In the genomic region with DNA sequence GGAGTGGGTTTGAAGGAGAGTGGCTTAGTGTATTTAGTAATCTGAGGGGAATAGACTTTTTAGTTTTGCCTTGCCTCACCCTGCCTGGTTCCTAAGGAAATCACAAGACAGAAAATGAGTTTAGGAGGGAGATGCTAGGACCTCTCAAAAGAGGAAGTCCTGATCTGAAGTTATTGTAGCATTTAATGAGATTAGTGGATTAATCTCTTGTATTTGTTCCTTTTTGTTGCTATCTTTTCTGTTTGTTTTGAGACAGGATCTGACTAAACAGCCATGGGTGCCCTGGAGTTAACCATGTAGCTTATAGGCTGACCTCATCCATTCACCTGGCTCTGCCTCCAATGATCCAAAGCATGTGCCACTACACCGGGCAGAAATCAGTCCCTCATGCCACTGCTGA, we compare ENCODE assay signal across 19 mouse cellular contexts. TPM values are rescaled to one million over a fixed set of nuclear protein-coding genes. Genes with fewer than 3 reads are reported as not detected.
"Had no signal": no experiment of that assay in that cellular context is flagged by ENCODE, and none has a peak within 500 bp of the region (broad histone marks: within the 10 kb centered on the region; RNA-seq: fewer than 3 reads in every experiment).

No protein-coding gene starts in this region.

- DNase-seq: kidney, adult 18-20 months; kidney, postnatal 4 days; left cerebral cortex, postnatal 4 days; lung, embryonic 14.5 days; retina, postnatal 1 day; right cerebral cortex, postnatal 25 days; spleen, adult 18-20 months; thymus, adult 18-20 months; thymus, postnatal 36 days had no signal

- H3K4me2 ChIP-seq: limb, embryonic 12.5 days; limb, embryonic 15.5 days; lung, embryonic 14.5 days; midbrain, embryonic 13.5 days; neural tube, embryonic 13.5 days had no signal

- H3K4me3 ChIP-seq: limb, embryonic 12.5 days; limb, embryonic 15.5 days; megakaryocyte, embryonic 14.5 days; midbrain, embryonic 10.5 days; midbrain, embryonic 13.5 days; myocyte; neural tube, embryonic 13.5 days had no signal

- ATAC-seq: lung, postnatal 0 days; midbrain, embryonic 13.5 days; midbrain, embryonic 16.5 days had no signal

- H3K9ac ChIP-seq: limb, embryonic 12.5 days; limb, embryonic 15.5 days; lung, embryonic 14.5 days; midbrain, embryonic 13.5 days; neural tube, embryonic 13.5 days had no signal

- H3K27ac ChIP-seq: limb, embryonic 12.5 days; limb, embryonic 15.5 days; midbrain, embryonic 10.5 days; midbrain, embryonic 13.5 days; neural tube, embryonic 13.5 days had no signal

- H3K9me3 ChIP-seq: limb, embryonic 12.5 days; limb, embryonic 15.5 days; megakaryocyte, embryonic 14.5 days; midbrain, embryonic 10.5 days; midbrain, embryonic 13.5 days; neural tube, embryonic 13.5 days had no signal

- H3K4me1 ChIP-seq: limb, embryonic 12.5 days; limb, embryonic 15.5 days; midbrain, embryonic 10.5 days; midbrain, embryonic 13.5 days had no signal

- H3K27me3 ChIP-seq: limb, embryonic 12.5 days; limb, embryonic 15.5 days; megakaryocyte, embryonic 14.5 days; midbrain, embryonic 13.5 days; neural tube, embryonic 13.5 days had no signal

RNA-seq across cellular contexts. Expression of gene Glt8d2, which starts 52.1 kb away (rescaled TPM):
- total RNA-seq: monocyte, adult 5-6 weeks had no signal
